Mouse (Mus musculus) forebrain, embryonic 15.5 days (tissue): Measurements from ENCODE around the gene Bbx. TPM values are rescaled to one million over a fixed set of nuclear protein-coding genes. Genes with fewer than 3 reads are reported as not detected.
A peak's percentile ranks its signal among the peaks of the same experiment; 100 is the strongest.

Experiments used
- ATAC-seq: fragments of 200-750 bp; cut with Nextera tagmentation; replicated peaks from 2 replicates; pipeline ENCODE4 v1.8.0; 2017; ENCODE audit warnings: mild to moderate bottlenecking, moderate TSS enrichment, moderate library complexity
- H3K27ac ChIP-seq: fragments of 300-500 bp; sonication (generic); replicated peaks from 2 replicates; pipeline ENCODE4 v1.5.1; 2015; ENCODE audit warnings: mild to moderate bottlenecking, inconsistent platforms
- H3K27me3 ChIP-seq: fragments of 300-500 bp; sonication (generic); 2 replicates; pipeline ENCODE4 v1.6.1; 2015; ENCODE audit warnings: inconsistent platforms
- H3K36me3 ChIP-seq: fragments of 300-500 bp; sonication (generic); 2 replicates; pipeline ENCODE4 v1.6.1; 2015; ENCODE audit warnings: mild to moderate bottlenecking, inconsistent platforms
- H3K4me1 ChIP-seq: fragments of 300-500 bp; sonication (generic); 2 replicates; pipeline ENCODE4 v1.6.1; 2015; ENCODE audit warnings: inconsistent platforms
- H3K4me2 ChIP-seq: fragments of 300-500 bp; sonication (generic); replicated peaks from 2 replicates; pipeline ENCODE4 v1.6.1; 2015; ENCODE audit warnings: mild to moderate bottlenecking, inconsistent platforms
- H3K4me3 ChIP-seq: fragments of 300-500 bp; sonication (generic); 2 replicates; pipeline ENCODE4 v1.5.1; 2015; ENCODE audit warnings: mild to moderate bottlenecking, inconsistent platforms
- H3K9ac ChIP-seq: fragments of 300-500 bp; sonication (generic); replicated peaks from 2 replicates; pipeline ENCODE4 v1.6.1; 2015; ENCODE audit warnings: mild to moderate bottlenecking, inconsistent platforms
- H3K9me3 ChIP-seq: fragments of 300-500 bp; sonication (generic); 2 replicates; pipeline ENCODE4 v1.6.1; 2016; ENCODE audit warnings: inconsistent platforms
- WGBS: fragments of 180-500 bp; shearing (Covaris S2); methylation state at CpG from one replicate; pipeline ENCODE4 v1.1.7; 2015; ENCODE audit warnings: mixed read lengths; 5-methylcytosine and 5-hydroxymethylcytosine counted together
- polyA plus RNA-seq: library from polyadenylated mRNA; unstranded; fragments of >200 nt; fragmentation: Nextera tagmentation; extraction: Ambion mirVana; gene quantifications from 2 replicates; pipeline ENCODE4 v1.2.1, GENCODE M21; 2015

Bbx gene
- polyA plus RNA-seq: 33.5 and 33.7 TPM in 2 replicates

- no peaks in the 10 kb centered on the region for H3K27me3 ChIP-seq
- H3K27ac ChIP-seq: peak within 1 kb of the TSS; percentile 97
- WGBS: under 1% methylated on average over 53 of the region's 55 CpGs
- ATAC-seq: peak; percentile 99
- H3K4me1 ChIP-seq: peaks cover 15% of the 10 kb centered on the region
- H3K9ac ChIP-seq: peak within 1 kb of the TSS; percentile 89
- no peaks in the 10 kb centered on the region for H3K36me3 ChIP-seq
- peak within 1 kb of the TSS; percentile 85 for H3K4me3 ChIP-seq
- peak within 1 kb of the TSS; percentile 99 for H3K4me2 ChIP-seq
- no peaks in the 10 kb centered on the region for H3K9me3 ChIP-seq
These were observed at the start of gene Bbx for GRCm38 (mm10) chr16:50432062-50432878. Gene Bbx, minus strand, starts transcription at chr16:50432390.

- no peak overlapping the region for H3K4me2 ChIP-seq
- H3K27ac ChIP-seq: no peak overlapping the region
- no peak for ATAC-seq
- H3K4me3 ChIP-seq: no peak overlapping the region
- no peaks in the 10 kb centered on the region for H3K27me3 ChIP-seq
- H3K36me3 ChIP-seq: no peaks in the 10 kb centered on the region
- no peak overlapping the region for H3K9ac ChIP-seq
- 82% methylated on average over 7 of the region's 7 CpGs for WGBS
- H3K9me3 ChIP-seq: no peaks in the 10 kb centered on the region
- H3K4me1 ChIP-seq: no peaks in the 10 kb centered on the region
These were observed 49.7 kb upstream of the Bbx start for GRCm38 (mm10) chr16:50481892-50482291.

GRCm38 (mm10) chr16:50481341-50481740 is 49.2 kb upstream of the Bbx start:
- Histone ChIP-seq H3K9me3 (no peaks in the 10 kb centered on the region), H3K4me1 (no peaks in the 10 kb centered on the region), H3K27me3 (no peaks in the 10 kb centered on the region), H3K9ac (no peak overlapping the region), H3K27ac (no peak overlapping the region), H3K36me3 (no peaks in the 10 kb centered on the region), H3K4me2 (no peak overlapping the region), H3K4me3 (no peak overlapping the region)
- 65% methylated on average over 5 of the region's 5 CpGs for WGBS
- no peak for ATAC-seq

GRCm38 (mm10) chr16:50478695-50479094 is 46.5 kb upstream of the Bbx start:
- no peaks in the 10 kb centered on the region for H3K36me3 ChIP-seq
- no peak for ATAC-seq
- WGBS: 94% methylated on average over 1 of the region's 1 CpGs
- H3K4me3 ChIP-seq: no peak overlapping the region
- H3K4me1 ChIP-seq: no peaks in the 10 kb centered on the region
- no peak overlapping the region for H3K27ac ChIP-seq
- H3K9me3 ChIP-seq: no peaks in the 10 kb centered on the region
- no peak overlapping the region for H3K4me2 ChIP-seq
- no peak overlapping the region for H3K9ac ChIP-seq
- no peaks in the 10 kb centered on the region for H3K27me3 ChIP-seq

- Histone ChIP-seq H3K4me2 (no peak overlapping the region), H3K36me3 (no peaks in the 10 kb centered on the region), H3K27me3 (no peaks in the 10 kb centered on the region), H3K4me3 (no peak overlapping the region), H3K9ac (no peak overlapping the region), H3K4me1 (no peaks in the 10 kb centered on the region), H3K27ac (no peak overlapping the region), H3K9me3 (no peaks in the 10 kb centered on the region)
- 89% methylated on average over 6 of the region's 6 CpGs for WGBS
- ATAC-seq: no peak
These were observed 45.4 kb upstream of the Bbx start for GRCm38 (mm10) chr16:50477628-50478027.

- no peak overlapping the region for H3K4me3 ChIP-seq
- no peaks in the 10 kb centered on the region for H3K36me3 ChIP-seq
- no peaks in the 10 kb centered on the region for H3K4me1 ChIP-seq
- ATAC-seq: no peak
- WGBS: 36% methylated on average over 10 of the region's 10 CpGs
- H3K9ac ChIP-seq: no peak overlapping the region
- no peaks in the 10 kb centered on the region for H3K27me3 ChIP-seq
- no peak overlapping the region for H3K4me2 ChIP-seq
- no peaks in the 10 kb centered on the region for H3K9me3 ChIP-seq
- no peak overlapping the region for H3K27ac ChIP-seq
These were observed 30.2 kb upstream of the Bbx start for GRCm38 (mm10) chr16:50462226-50462870.

- Histone ChIP-seq H3K4me3 (no peak overlapping the region), H3K9ac (no peak overlapping the region), H3K27ac (no peak overlapping the region), H3K9me3 (no peaks in the 10 kb centered on the region), H3K36me3 (no peaks in the 10 kb centered on the region), H3K27me3 (no peaks in the 10 kb centered on the region), H3K4me2 (no peak overlapping the region), H3K4me1 (no peaks in the 10 kb centered on the region)
- no peak for ATAC-seq
- WGBS: 50% methylated on average over 3 of the region's 3 CpGs
These were observed 27.0 kb upstream of the Bbx start for GRCm38 (mm10) chr16:50459146-50459545.

GRCm38 (mm10) chr16:50456053-50456452 is 23.9 kb upstream of the Bbx start:
- no peaks in the 10 kb centered on the region for H3K9me3 ChIP-seq
- no peak for ATAC-seq
- WGBS: 97% methylated on average over 1 of the region's 1 CpGs
- no peak overlapping the region for H3K27ac ChIP-seq
- H3K36me3 ChIP-seq: no peaks in the 10 kb centered on the region
- H3K4me1 ChIP-seq: no peaks in the 10 kb centered on the region
- H3K9ac ChIP-seq: no peak overlapping the region
- no peaks in the 10 kb centered on the region for H3K27me3 ChIP-seq
- H3K4me2 ChIP-seq: no peak overlapping the region
- H3K4me3 ChIP-seq: no peak overlapping the region

- Histone ChIP-seq H3K27me3 (no peaks in the 10 kb centered on the region), H3K36me3 (no peaks in the 10 kb centered on the region), H3K9me3 (no peaks in the 10 kb centered on the region), H3K4me1 (no peaks in the 10 kb centered on the region), H3K4me3 (no peak overlapping the region), H3K27ac (no peak overlapping the region), H3K4me2 (no peak overlapping the region), H3K9ac (no peak overlapping the region)
- ATAC-seq: no peak
- 89% methylated on average over 9 of the region's 9 CpGs for WGBS
These were observed 16.9 kb upstream of the Bbx start for GRCm38 (mm10) chr16:50449086-50449485.

- no peak overlapping the region for H3K9ac ChIP-seq
- ATAC-seq: no peak
- H3K4me2 ChIP-seq: no peak overlapping the region
- no peak overlapping the region for H3K4me3 ChIP-seq
- H3K9me3 ChIP-seq: no peaks in the 10 kb centered on the region
- H3K27ac ChIP-seq: no peak overlapping the region
- H3K27me3 ChIP-seq: no peaks in the 10 kb centered on the region
- 88% methylated on average over 6 of the region's 6 CpGs for WGBS
- H3K4me1 ChIP-seq: no peaks in the 10 kb centered on the region
- H3K36me3 ChIP-seq: no peaks in the 10 kb centered on the region
These were observed 12.8 kb upstream of the Bbx start for GRCm38 (mm10) chr16:50445014-50445413.

- WGBS: 80% methylated on average over 3 of the region's 3 CpGs
- H3K4me1 ChIP-seq: no peaks in the 10 kb centered on the region
- ATAC-seq: no peak
These were observed 6.6 kb upstream of the Bbx start for GRCm38 (mm10) chr16:50438816-50439215.

GRCm38 (mm10) chr16:50437788-50438187 is 5.6 kb upstream of the Bbx start:
- Histone ChIP-seq H3K27me3 (no peaks in the 10 kb centered on the region), H3K9me3 (no peaks in the 10 kb centered on the region), H3K4me1 (peaks cover 3% of the 10 kb centered on the region), H3K9ac (no peak overlapping the region), H3K4me2 (no peak overlapping the region), H3K4me3 (no peak overlapping the region), H3K27ac (no peak overlapping the region), H3K36me3 (no peaks in the 10 kb centered on the region)
- ATAC-seq: no peak
- WGBS: 84% methylated on average over 15 of the region's 15 CpGs

More at GRCm38 (mm10) chr16:50438816-50439215, 6.6 kb upstream of the Bbx start:
- no peak overlapping the region for H3K27ac ChIP-seq
- no peaks in the 10 kb centered on the region for H3K27me3 ChIP-seq
- no peak overlapping the region for H3K4me3 ChIP-seq
- H3K36me3 ChIP-seq: no peaks in the 10 kb centered on the region
- no peak overlapping the region for H3K9ac ChIP-seq
- no peaks in the 10 kb centered on the region for H3K9me3 ChIP-seq
- no peak overlapping the region for H3K4me2 ChIP-seq
